Mouse (Mus musculus): ENCODE measurements at regions not wholly inside any gene's neighbourhood (a gene's known extent, or its start where the extent isn't known, plus 50 kb on each side); places are given as distances from the start of the nearest gene placed in this dataset.

DNA sequence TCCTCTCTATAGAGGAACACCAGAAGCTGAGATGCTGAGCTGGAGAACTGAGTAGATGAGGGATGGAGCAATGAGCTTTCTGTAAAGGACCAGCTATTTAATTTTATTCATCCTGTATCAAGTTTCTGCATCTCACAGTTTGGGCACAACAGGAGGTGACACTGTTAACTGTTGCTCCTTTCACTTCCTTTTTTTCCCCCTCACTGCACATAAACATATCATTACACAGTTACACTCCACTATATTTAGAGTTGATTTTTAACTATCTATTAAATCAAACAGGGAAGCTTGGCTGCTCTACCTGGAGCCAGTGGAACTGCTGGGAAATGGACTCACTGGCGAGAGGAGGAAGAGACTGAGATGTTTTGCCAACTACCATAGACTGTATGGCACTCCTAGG, 509.4 kb downstream of the Rnf144a start:
- DNase-seq (ENCODE audit: low spot score in 2 of 2) = no peak

DNA sequence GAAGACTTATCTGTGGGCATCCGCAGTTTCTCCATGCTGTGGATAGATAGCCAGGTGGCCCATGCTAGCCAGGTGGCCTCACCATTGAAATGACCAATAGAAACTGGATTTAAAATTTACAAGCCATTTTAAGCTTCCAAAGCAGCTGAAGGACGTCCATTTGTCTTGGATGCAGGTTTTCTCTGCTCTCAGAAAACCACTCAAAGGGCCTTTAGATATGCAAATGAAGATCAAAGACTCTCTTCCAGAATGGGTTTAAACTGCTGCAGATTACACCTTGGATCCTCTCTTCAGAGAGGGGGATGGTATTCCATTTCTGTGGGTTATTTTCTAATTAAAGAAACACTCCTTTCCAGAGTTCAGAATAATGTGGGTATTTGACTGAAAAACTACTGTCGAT, 518.5 kb downstream of the Rnf144a start:
- DNase-seq (ENCODE audit: low spot score in 2 of 2) = no peak

DNA sequence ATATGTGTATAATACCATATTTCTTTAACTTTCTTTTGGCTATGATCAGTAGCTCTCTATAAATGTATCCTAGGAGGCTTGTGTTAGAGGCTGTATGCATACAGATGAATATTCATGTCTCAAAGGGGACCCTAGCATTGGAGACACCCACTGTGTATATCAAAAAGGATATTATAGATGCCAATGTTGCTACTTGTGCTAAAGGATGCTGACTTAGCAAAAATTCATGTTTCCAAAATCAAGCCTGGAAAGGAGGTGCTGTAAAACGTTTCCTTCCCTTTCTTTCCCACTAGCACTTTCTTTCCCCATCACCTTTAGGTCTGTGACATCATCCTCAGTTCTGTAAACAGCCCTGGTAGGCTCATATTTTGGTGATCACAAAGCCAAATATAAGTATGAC, 519.4 kb downstream of the Rnf144a start:
- DNase-seq (ENCODE audit: low spot score in 2 of 2) = no peak

DNA sequence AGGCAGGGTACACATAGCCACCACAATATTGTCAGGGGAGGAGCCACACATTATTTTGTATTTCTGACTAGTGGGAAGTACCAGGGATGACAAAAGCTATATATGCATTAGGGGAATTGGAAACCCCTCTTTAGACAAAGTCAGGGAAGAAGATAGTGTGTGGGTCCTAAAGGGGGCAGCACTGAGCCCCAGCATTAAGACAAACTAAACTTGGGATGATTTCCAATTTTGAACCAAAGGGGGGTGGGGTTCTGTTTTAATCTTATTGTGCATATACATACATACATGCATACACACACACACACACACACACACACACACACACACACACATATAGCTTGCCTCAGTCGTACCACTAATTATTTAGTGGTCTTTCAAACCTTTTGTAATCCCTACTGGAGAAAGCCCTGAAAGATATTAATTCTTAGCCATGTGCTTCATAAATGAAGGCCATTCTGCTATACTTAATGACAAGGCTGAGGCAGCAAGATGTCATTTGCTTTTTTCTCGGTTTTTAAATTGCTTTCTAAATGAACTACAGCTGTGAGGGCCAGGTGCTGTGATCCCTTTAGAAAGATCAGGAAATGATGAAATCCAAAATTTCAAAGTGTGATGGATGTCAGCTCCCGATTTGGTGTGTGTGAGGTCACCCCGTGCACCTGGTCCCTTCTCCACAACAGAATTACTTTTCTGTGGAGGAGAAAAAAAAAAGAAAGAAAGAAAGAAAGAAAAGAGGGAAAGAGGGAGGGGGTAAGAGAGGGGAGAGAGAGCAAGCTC, 523.5 kb downstream of the Rnf144a start:
- DNase-seq (ENCODE audit: low spot score in 2 of 2) = no peak

DNA sequence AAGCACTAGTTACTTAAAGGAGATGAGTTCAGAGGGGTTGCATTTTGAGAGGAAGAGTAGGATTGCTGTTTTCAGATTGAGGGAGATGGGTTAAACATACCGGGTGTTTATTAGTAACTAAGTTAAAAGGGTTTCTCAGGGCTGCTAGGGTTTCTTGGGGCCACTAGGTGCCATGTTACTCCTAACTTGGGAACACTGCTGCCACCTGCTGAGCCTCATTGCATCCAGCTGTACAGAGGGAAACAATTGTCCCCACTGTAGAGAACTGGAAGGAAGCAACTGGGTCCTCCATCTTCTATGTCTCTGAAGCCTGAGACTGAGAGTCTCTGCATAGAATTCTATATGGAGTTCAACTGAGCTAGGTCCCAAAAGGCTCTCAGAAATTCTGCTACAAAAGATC, 524.3 kb downstream of the Rnf144a start:
- peak in 1 of 2 experiments; percentile 18 for DNase-seq (ENCODE audit: low spot score in 2 of 2)

DNA sequence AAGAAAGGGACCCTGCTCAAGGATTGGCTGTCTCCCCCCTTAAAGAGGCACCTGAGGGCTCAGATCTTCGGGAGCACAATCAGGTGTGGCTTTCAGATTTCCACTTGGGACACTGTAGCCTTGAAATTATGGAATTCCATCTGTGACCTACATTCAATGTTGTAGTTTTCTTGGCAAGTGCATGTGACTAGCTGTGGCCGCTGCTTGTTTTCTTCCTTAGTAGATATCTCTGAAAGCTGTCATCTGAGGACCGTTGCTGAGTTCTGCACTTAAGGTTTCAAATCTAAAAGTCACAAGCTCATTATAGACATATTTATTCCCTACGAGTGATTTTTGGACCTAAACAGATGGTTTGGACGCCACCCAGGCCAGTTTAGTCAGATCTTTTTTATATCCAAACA, 531.3 kb downstream of the Rnf144a start:
- no peak for DNase-seq (ENCODE audit: low spot score in 2 of 2)

DNA sequence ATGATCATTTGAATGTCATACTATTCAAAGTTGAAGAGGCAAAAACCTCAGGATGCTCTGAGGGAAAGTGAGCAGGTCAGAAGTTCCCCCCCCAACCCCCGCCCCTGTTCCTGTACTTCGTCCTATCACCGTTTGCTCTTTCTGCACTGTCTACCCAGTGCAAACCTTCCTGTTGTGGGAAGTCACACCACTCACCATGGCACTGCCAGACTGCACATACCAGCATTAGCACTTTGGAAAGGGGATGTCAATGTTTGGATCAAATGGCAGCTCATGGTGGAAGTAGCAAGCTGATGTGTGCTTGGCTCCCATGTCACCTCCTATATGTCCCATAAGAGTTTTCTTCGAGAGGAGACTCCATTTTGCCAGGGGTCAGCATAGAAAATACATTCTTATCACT, 543.2 kb downstream of the Rnf144a start:
- DNase-seq (ENCODE audit: low spot score in 2 of 2) = no peak

DNA sequence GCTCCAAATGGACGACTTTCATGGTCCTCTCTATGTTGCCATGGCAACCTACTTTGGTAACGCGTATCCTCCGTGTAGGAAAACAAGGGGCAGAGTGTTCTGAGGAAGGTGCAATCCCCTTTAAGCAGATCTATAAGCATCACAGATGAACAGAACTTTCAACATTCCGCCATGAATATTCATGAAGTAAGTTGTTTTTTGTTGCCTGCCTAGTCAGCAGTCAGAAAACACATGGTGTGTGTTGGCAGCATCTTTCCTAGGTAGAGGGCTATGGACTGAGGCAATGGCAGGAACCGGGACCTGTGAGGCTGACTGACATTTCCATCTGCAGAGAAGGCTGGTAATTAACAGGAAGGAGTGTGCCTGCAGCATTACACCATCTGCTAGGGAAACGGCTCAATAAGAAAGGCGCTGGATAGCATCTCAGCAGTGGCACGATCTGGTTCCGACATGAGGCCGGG, 544.0 kb downstream of the Rnf144a start:
- no peak for DNase-seq (ENCODE audit: low spot score in 2 of 2)

DNA sequence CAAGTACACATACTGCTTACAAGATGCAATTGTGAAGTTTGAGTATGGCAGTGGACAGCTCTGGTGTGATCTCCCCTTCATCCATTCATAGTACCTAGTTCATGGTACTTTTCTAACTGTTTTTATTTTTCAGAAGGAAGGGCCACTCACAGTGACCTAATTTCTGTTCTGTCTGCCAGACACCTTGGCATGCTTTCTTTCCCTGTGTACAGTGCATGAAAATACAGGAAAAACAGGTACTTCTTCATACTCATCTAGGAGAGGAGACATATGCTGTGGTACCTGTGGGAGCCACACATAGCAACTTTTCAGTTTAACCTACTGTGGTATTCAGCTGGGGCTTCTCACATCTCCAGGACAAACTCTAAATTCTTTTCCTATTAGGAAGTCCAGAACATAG, 545.2 kb downstream of the Rnf144a start:
- DNase-seq (ENCODE audit: low spot score in 2 of 2) = no peak

DNA sequence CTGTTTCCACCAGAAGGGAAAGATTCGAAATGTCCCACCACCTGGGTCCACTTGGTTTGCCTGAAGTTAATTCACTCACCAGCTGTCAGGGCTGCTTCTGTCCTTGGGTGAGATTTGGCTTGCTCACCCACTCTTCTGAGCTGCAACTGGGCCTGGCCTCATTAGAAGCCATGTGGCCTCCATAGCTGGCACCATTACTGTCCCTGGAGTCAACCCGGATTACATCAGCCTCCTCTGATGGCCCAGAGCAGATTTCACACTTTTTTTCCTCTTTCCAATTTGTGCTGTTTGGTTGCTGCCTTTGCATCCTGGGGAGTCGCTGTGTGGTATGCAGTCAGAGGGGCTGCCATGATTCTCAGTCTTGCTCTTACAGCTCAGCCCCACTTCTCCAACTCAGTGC, 550.0 kb downstream of the Rnf144a start:
- DNase-seq (ENCODE audit: low spot score in 2 of 2) = peak in 1 of 2 experiments; percentile 23

DNA sequence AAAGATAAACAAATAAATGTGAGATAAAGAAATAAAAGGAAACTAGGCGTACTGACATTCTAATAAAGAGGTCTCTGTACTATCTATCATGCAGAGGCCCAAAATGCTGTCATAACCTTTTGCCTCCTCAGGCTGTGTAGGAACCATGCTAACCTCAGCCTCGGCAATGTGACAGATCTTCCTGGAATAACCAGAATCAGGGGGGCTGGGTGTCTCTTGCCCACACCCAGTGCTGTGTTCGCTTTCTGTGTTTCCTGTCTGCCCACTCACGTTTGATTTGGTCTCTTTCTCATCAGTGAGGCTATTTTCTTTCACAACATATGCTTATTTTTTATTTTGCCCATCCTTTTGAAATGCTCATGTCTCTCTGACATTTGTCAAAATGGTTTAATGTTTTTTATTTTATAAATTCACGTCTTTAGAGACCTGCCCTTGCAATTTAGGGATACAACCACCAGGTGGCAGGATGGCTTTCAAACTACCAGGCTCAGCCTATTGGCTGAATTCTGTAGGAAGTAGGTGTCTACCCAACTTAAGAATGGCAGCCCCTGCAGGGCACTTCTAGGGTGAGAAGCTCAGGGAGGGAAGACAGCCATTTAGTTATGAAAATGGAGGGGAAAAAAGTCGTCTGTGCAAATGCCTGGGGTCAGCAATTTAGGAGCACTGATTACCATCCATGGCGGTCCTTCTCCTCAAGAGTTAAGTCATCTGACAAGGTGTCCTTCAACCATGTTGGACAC, 550.8 kb downstream of the Rnf144a start:
- DNase-seq (ENCODE audit: low spot score in 2 of 2) = peak; percentile 4 to 10

DNA sequence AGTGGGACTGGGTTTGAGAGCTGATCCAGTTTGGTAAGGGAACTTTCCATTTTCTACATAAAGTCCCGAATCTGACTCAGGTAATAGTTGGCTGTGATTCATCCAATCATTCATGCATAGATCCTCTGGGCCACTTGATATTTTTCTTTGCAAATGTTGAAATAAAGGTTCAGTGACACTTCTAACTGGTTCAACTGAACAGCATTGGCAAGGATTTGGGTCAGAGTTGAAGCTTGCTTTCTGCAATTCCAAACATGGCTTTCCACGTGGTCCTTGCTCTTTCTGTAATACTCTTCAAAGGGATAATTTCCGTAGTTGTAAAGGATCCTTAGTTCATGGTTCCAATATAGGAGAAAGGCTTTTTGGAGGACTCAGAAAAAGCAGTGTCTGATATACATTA, 554.0 kb downstream of the Rnf144a start:
- no peak for DNase-seq (ENCODE audit: low spot score in 2 of 2)

DNA sequence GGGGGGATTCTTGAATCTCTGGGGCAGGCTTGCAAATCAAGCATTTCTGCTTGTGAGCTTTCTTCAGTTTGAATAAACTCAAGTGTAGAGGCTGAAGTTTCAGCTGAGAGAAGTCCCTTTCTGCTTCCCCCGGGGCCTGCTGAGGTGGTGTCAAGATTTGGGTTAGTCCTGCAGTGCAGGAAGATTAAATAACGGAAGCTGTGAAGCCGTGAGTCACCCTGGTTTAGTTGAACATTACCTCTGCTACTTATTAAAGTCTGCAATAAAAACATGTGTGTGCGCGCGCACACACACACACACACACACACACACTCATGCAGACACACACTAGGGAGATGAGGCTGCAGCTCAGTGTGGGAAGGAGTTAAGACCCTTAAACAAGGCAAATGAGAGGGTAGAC, 556.7 kb downstream of the Rnf144a start:
- DNase-seq (ENCODE audit: low spot score in 2 of 2) = peak in 1 of 2 experiments; percentile 4

DNA sequence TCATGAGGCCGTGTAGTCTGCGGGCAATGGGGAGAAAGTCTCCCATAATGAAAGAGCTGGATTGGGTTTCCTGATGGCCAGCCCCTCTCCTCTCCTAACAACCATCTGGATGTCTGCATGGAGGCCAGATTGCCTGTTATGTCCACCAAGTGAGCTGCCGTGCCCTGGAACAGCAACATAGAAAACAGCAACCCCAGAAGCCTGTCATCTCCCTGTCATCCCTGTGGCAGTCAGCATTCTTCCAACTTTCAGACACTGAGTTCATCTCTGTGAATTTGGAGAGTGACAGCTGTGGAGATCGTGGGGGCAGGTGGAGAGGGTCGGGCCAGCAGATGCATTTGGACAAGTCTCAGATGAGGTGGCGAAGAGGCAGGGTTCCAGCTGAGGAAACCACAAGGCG, 585.0 kb downstream of the Rnf144a start:
- DNase-seq (ENCODE audit: low spot score in 2 of 2) = no peak

DNA sequence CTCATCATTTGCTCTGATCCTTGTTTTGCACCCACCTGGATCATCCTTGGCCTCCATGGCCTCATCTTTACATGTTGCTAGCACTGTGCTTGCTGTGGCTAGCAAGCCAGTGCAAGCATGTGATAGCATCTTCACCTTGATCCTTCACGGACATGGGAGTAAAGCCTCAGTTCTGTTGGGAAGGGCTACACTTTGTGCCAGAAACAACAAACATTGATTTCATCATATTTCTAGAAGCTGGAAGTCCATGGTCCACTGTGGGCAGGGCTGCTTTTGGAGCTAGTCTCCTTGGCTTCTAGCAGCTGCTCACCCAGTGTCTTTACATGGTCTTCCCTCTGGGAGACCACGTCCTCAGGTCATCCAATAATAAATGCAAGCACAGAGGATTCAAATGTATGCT, 587.1 kb downstream of the Rnf144a start:
- DNase-seq (ENCODE audit: low spot score in 2 of 2) = no peak

DNA sequence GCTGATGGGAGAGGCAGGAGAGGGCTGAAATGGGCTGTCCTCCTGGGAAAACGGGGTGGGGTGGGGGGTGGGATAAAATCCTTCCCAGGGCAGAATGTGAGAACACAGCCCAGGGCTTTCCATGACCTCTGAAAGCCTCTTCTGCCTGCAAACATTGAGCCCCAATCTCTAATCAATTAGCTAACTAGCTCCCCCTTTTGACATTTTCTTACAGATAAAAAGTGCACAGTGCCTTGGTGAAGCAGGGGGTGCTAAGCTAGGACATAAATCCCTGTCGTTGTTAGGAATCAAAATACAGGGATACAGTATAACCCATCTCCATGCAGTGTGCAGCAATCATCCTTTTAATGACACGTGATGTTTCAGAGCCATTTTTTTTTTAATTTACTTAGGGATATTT, 588.1 kb downstream of the Rnf144a start:
- no peak for DNase-seq (ENCODE audit: low spot score in 2 of 2)

DNA sequence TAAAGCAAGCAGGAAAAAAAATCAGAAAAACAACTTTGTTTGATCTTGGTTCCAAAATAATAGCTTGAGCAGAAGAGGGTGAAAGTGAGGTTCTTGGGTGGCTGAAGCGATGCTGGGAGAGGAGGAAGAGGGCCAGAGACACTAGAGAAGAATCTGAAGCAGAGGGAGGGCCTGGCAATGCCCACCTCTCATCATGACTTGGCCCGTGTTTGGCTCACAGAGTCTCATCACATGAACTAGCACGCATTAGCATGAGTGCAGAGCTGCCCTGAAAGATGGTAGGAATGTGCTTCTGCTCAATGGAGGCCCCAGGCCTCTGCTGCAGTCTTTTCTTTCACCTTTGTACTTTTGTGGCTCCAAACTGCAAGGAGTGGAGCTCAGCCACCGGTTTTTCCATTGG, 588.6 kb downstream of the Rnf144a start:
- DNase-seq (ENCODE audit: low spot score in 2 of 2) = no peak

DNA sequence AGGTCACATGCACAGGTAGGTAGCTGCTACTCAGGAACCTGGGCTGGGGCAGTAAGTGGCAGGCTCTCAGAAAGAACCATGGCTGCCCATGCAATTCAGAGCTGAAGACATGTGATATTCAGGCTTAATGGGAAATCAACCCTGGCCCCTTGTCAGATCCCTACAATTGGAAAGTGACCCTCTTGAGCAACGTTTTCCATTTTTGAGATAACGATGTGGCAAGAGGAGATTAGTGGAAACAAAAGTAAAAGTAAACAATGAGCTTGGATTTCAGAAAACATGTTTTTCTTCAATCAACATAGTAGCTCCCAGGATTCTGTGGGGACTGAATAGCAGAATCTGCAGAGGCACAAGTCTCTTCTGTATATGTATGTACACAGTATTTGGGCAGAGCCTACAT, 598.8 kb downstream of the Rnf144a start:
- DNase-seq (ENCODE audit: low spot score in 2 of 2) = no peak

DNA sequence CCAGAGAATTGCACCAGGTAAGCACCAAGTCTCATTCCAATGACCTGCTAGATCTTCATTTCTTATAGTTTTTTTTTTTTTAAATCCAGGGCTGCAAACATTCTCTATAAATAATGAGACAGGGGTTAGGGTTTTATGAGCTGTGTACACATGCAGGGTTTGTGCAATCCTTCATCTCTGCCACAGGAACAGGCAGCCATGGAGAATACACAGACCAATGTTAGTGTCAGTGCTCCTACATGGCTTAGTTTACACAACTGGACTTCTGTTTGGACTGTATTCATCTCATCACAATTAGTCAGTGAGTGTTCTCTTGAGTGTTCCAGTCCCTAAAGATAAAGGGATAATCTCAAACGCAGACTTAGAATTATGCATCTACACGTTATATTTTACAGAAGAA, 620.0 kb downstream of the Rnf144a start:
- no peak for DNase-seq (ENCODE audit: low spot score in 2 of 2)

DNA sequence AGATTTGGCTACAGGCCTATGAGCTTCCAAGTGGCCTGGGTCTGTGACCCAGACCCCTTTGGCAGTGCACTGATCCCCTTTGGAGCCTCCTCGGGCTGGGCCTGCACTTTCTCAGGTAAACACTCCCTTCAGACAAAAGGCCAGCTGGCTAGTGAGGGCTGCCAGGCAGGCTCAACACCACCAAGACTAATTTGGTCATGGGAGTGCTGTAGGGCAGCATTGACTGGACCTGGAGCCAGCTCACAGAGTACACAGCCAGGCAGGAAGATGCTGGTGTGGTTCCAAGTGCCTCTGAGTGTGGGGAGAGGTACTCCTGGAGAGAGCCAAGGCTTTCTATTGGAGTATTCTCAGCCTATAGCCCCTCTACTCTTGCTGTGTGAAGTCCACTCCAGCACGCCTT, 620.5 kb downstream of the Rnf144a start:
- DNase-seq (ENCODE audit: low spot score in 2 of 2) = no peak

DNA sequence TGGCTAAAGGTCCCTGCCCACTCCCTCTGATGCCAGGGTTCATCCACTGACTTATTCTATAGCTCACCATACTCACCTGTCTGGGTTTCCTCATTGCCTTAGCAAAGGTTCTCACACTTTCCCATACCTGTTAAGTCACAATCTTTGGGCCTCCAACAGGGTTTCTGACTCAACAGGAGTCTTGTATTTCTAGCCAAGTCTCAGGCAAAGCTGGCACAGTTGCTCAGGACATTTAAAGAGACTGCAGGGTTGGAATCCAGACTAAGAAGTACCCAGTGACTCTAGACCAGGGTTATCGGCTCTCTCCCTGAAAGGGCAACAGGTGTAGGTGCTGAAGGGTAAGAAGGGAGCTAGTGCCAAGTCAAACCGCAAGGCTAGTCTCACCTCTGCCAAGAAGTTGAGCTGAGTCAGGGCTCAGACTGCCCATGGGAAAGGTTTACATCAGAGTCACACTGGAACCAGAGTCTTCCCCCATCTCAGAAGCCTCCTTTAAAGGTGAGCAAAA, 622.4 kb downstream of the Rnf144a start:
- DNase-seq (ENCODE audit: low spot score in 2 of 2) = no peak

DNA sequence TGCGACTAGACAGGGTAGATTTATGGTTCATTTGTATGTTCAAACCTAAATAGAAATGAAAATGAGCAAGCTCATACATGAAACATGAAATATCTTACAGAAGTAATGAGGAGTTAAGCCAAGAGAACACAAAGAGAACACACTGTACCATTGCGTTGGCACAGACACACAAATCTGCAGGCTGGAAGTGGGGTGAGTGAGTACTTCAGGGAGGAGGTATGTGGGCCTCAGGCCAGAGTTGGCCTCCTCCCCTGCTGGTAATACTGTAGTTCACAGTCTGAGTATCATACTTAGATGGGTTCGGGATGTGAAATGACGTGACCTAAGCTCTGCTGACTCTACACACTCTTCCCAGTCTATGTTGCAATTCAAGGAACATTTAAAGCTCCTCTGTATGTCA, 624.1 kb downstream of the Rnf144a start:
- no peak for DNase-seq (ENCODE audit: low spot score in 2 of 2)
